Mouse (Mus musculus): ENCODE measurements at regions not wholly inside any gene's neighbourhood (a gene's known extent, or its start where the extent isn't known, plus 50 kb on each side); places are given as distances from the start of the nearest gene placed in this dataset.

- DNase-seq (ENCODE audit: low spot score) = no peak
- WGBS = 57% methylated on average over 1 of the region's 1 CpGs
- peaks cover 14% of the 10 kb centered on the region for H3K4me1 ChIP-seq (ENCODE audit: control insufficient read depth, insufficient read depth, low read length)
- no peak overlapping the region for H3K4me2 ChIP-seq (ENCODE audit: low read depth, low read length)
- no peak overlapping the region for H3K27ac ChIP-seq (replicated peaks; ENCODE audit: low read depth, low read length)
- H3K9me3 ChIP-seq (ENCODE audit: control insufficient read depth, low read length) = no peaks in the 10 kb centered on the region
- H3K27me3 ChIP-seq (replicated peaks; ENCODE audit: control insufficient read depth, insufficient read depth, low read length) = no peaks in the 10 kb centered on the region
- no peaks in the 10 kb centered on the region for H3K36me3 ChIP-seq (ENCODE audit: control insufficient read depth, insufficient read depth, low read length)
- no peak for ATAC-seq (ENCODE audit: low read depth)
- no peak overlapping the region for H3K9ac ChIP-seq (ENCODE audit: low read depth, low read length)
- no peak overlapping the region for H3K4me3 ChIP-seq (ENCODE audit: low read depth, low read length)
These were observed 134.6 kb upstream of the Rpl34 start for GRCm38 (mm10) chr3:130864783-130865182.

- Histone ChIP-seq H3K4me1 (ENCODE audit: control insufficient read depth, insufficient read depth, low read length) (peaks cover 20% of the 10 kb centered on the region), H3K36me3 (ENCODE audit: control insufficient read depth, insufficient read depth, low read length) (no peaks in the 10 kb centered on the region), H3K27me3 (replicated peaks; ENCODE audit: control insufficient read depth, insufficient read depth, low read length) (no peaks in the 10 kb centered on the region), H3K9ac (ENCODE audit: low read depth, low read length) (no peak overlapping the region), H3K4me3 (ENCODE audit: low read depth, low read length) (no peak overlapping the region), H3K27ac (replicated peaks; ENCODE audit: low read depth, low read length) (no peak overlapping the region), H3K9me3 (ENCODE audit: control insufficient read depth, low read length) (no peaks in the 10 kb centered on the region), H3K4me2 (ENCODE audit: low read depth, low read length) (no peak overlapping the region)
- 97% methylated on average over 5 of the region's 5 CpGs for WGBS
- ATAC-seq (ENCODE audit: low read depth) (no peak), DNase-seq (ENCODE audit: low spot score) (no peak)
These were observed 133.2 kb upstream of the Rpl34 start for GRCm38 (mm10) chr3:130863376-130863775.

GRCm38 (mm10) chr3:130860315-130860714 lies 130.1 kb upstream of the Rpl34 start:
- ATAC-seq (ENCODE audit: low read depth) = no peak
- no peaks in the 10 kb centered on the region for H3K36me3 ChIP-seq (ENCODE audit: control insufficient read depth, insufficient read depth, low read length)
- no peak overlapping the region for H3K9ac ChIP-seq (ENCODE audit: low read depth, low read length)
- peak; percentile 30 for DNase-seq (ENCODE audit: low spot score)
- peaks cover 15% of the 10 kb centered on the region; the same call in 1 of the 2 replicates for H3K4me1 ChIP-seq (ENCODE audit: control insufficient read depth, insufficient read depth, low read length)
- H3K27me3 ChIP-seq (replicated peaks; ENCODE audit: control insufficient read depth, insufficient read depth, low read length) = no peaks in the 10 kb centered on the region
- H3K4me2 ChIP-seq (ENCODE audit: low read depth, low read length) = no peak overlapping the region
- H3K4me3 ChIP-seq (ENCODE audit: low read depth, low read length) = no peak overlapping the region
- H3K27ac ChIP-seq (replicated peaks; ENCODE audit: low read depth, low read length) = no peak overlapping the region
- no peaks in the 10 kb centered on the region for H3K9me3 ChIP-seq (ENCODE audit: control insufficient read depth, low read length)
- 54% methylated on average over 5 of the region's 5 CpGs for WGBS

GRCm38 (mm10) chr3:130853866-130854265 lies 123.7 kb upstream of the Rpl34 start:
- WGBS = 67% methylated on average over 9 of the region's 9 CpGs
- Histone ChIP-seq H3K4me3 (ENCODE audit: low read depth, low read length) (no peak overlapping the region), H3K4me2 (ENCODE audit: low read depth, low read length) (no peak overlapping the region), H3K9me3 (ENCODE audit: control insufficient read depth, low read length) (no peaks in the 10 kb centered on the region), H3K4me1 (ENCODE audit: control insufficient read depth, insufficient read depth, low read length) (0 out of 2 replicates have a peak, but pooled peaks cover 4% of the 10 kb centered on the region), H3K36me3 (ENCODE audit: control insufficient read depth, insufficient read depth, low read length) (no peaks in the 10 kb centered on the region), H3K27me3 (replicated peaks; ENCODE audit: control insufficient read depth, insufficient read depth, low read length) (no peaks in the 10 kb centered on the region), H3K9ac (ENCODE audit: low read depth, low read length) (no peak overlapping the region), H3K27ac (replicated peaks; ENCODE audit: low read depth, low read length) (no peak overlapping the region)
- DNase-seq (ENCODE audit: low spot score) (no peak), ATAC-seq (ENCODE audit: low read depth) (no peak)

DNA sequence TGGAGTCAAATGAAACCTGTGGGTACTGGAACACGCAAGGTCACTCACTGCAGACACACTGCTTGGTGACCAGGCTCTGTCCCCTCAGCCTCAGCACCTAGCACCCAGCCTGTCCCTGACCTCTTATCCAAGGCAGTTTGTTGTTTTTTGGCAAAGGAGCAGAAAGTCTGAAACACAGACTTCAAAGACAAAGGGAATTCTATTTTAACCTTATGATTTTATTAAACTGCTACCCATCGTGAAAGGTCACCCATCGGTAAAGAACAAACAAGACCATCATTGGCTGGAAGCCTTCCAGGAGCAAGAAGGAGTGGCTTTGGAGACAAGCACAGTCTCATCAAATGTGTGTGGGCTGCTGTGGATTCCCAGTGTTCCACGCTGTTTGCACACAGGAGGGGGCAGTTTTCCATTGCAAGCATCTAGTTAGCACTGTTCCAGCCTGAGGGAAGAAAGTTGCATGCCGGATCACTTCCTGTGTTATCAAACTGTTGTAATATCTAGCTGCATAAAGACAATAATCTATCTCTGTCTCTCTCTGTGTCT lies 120.6 kb upstream of the Rpl34 start:
- H3K4me3 ChIP-seq (ENCODE audit: low read depth, low read length) = no peak overlapping the region
- no peak overlapping the region for H3K4me2 ChIP-seq (ENCODE audit: low read depth, low read length)
- H3K9ac ChIP-seq (ENCODE audit: low read depth, low read length) = no peak overlapping the region
- H3K27ac ChIP-seq (replicated peaks; ENCODE audit: low read depth, low read length) = no peak overlapping the region
- DNase-seq (ENCODE audit: low spot score) = peak; percentile 58
- 41% methylated on average over 5 of the region's 5 CpGs for WGBS
- H3K36me3 ChIP-seq (ENCODE audit: control insufficient read depth, insufficient read depth, low read length) = no peaks in the 10 kb centered on the region
- no peak for ATAC-seq (ENCODE audit: low read depth)
- no peaks in the 10 kb centered on the region for H3K4me1 ChIP-seq (ENCODE audit: control insufficient read depth, insufficient read depth, low read length)
- H3K9me3 ChIP-seq (ENCODE audit: control insufficient read depth, low read length) = no peaks in the 10 kb centered on the region
- H3K27me3 ChIP-seq (replicated peaks; ENCODE audit: control insufficient read depth, insufficient read depth, low read length) = no peaks in the 10 kb centered on the region

GRCm38 (mm10) chr3:130841755-130842154 lies 111.6 kb upstream of the Rpl34 start:
- no peaks in the 10 kb centered on the region for H3K36me3 ChIP-seq (ENCODE audit: control insufficient read depth, insufficient read depth, low read length)
- H3K9me3 ChIP-seq (ENCODE audit: control insufficient read depth, low read length) = no peaks in the 10 kb centered on the region
- 0 out of 2 replicates have a peak, but pooled peaks cover 2% of the 10 kb centered on the region for H3K4me1 ChIP-seq (ENCODE audit: control insufficient read depth, insufficient read depth, low read length)
- H3K27ac ChIP-seq (replicated peaks; ENCODE audit: low read depth, low read length) = no peak overlapping the region
- H3K9ac ChIP-seq (ENCODE audit: low read depth, low read length) = no peak overlapping the region
- no peak for ATAC-seq (ENCODE audit: low read depth)
- 50% methylated on average over 1 of the region's 1 CpGs for WGBS
- H3K27me3 ChIP-seq (replicated peaks; ENCODE audit: control insufficient read depth, insufficient read depth, low read length) = no peaks in the 10 kb centered on the region
- no peak overlapping the region for H3K4me3 ChIP-seq (ENCODE audit: low read depth, low read length)
- no peak for DNase-seq (ENCODE audit: low spot score)
- no peak overlapping the region for H3K4me2 ChIP-seq (ENCODE audit: low read depth, low read length)

DNA sequence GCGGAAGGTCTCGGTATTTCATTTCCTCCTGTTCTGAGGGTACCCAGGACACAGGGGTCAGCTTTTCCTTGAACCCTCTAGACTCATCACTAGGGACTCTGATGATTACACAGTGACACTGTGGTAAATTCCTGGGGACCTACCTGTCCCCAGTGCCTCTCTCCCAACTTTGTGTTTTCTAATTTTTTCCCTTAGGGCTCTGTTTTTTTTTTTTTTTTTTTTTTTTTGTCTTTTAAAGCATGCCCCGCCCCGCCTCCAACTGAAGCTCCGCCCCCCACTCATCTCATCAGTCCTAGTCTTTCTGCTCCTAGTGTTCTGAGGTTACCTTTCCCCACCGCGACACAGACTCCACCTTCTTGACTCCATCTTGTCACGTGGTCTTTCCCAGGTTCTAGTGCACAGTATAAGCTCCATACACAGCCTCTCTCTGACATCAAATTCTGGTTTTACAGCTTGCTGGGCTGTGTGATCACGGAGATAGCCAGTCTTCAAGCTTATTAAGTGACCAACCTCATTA lies 109.8 kb upstream of the Rpl34 start:
- WGBS = 80% methylated on average over 9 of the region's 9 CpGs
- Histone ChIP-seq H3K27ac (replicated peaks; ENCODE audit: low read depth, low read length) (no peak overlapping the region), H3K36me3 (ENCODE audit: control insufficient read depth, insufficient read depth, low read length) (no peaks in the 10 kb centered on the region), H3K4me2 (ENCODE audit: low read depth, low read length) (no peak overlapping the region), H3K4me3 (ENCODE audit: low read depth, low read length) (no peak overlapping the region), H3K9ac (ENCODE audit: low read depth, low read length) (no peak overlapping the region), H3K9me3 (ENCODE audit: control insufficient read depth, low read length) (no peaks in the 10 kb centered on the region), H3K4me1 (ENCODE audit: control insufficient read depth, insufficient read depth, low read length) (peaks cover 8% of the 10 kb centered on the region; the same call in 1 of the 2 replicates), H3K27me3 (replicated peaks; ENCODE audit: control insufficient read depth, insufficient read depth, low read length) (no peaks in the 10 kb centered on the region)
- ATAC-seq (ENCODE audit: low read depth) = no peak
- DNase-seq (ENCODE audit: low spot score) = no peak

- Histone ChIP-seq H3K4me2 (ENCODE audit: low read depth, low read length) (peak overlapping the region; percentile 10), H3K4me3 (ENCODE audit: low read depth, low read length) (no peak overlapping the region), H3K9ac (ENCODE audit: low read depth, low read length) (no peak overlapping the region), H3K9me3 (ENCODE audit: control insufficient read depth, low read length) (no peaks in the 10 kb centered on the region), H3K36me3 (ENCODE audit: control insufficient read depth, insufficient read depth, low read length) (no peaks in the 10 kb centered on the region), H3K27me3 (replicated peaks; ENCODE audit: control insufficient read depth, insufficient read depth, low read length) (no peaks in the 10 kb centered on the region), H3K27ac (replicated peaks; ENCODE audit: low read depth, low read length) (no peak overlapping the region), H3K4me1 (ENCODE audit: control insufficient read depth, insufficient read depth, low read length) (peaks cover 8% of the 10 kb centered on the region; the same call in 1 of the 2 replicates)
- 46% methylated on average over 19 of the region's 19 CpGs for WGBS
- DNase-seq (ENCODE audit: low spot score) (peak; percentile 71), ATAC-seq (ENCODE audit: low read depth) (peak; percentile 55)
These were observed 108.6 kb upstream of the Rpl34 start for GRCm38 (mm10) chr3:130838626-130839422.
